Mouse (Mus musculus) bone marrow macrophage, adult 2 months (primary cell): Measurements from ENCODE around the gene Igsf21.

Experiments used
- CTCF ChIP-seq: IDR thresholded peaks from 2 replicates; pipeline ENCODE4 v1.5.1; 2012; ENCODE audit warnings: low read depth, mild to moderate bottlenecking, low read length, moderate library complexity
- POLR2A ChIP-seq: IDR thresholded peaks from 2 replicates; pipeline ENCODE4 v1.6.1; 2012; ENCODE audit warnings: mild to moderate bottlenecking, low read depth, low read length, borderline replicate concordance

- TF ChIP-seq CTCF (no peak), POLR2A (no peak)
Measured at GRCm38 (mm10) chr4:140214406-140214805, 32.2 kb downstream of the Igsf21 start.
